Mouse (Mus musculus) lung, embryonic 14.5 days (tissue): ENCODE measurements at regions not wholly inside any gene's neighbourhood (a gene's known extent, or its start where the extent isn't known, plus 50 kb on each side); places are given as distances from the start of the nearest gene placed in this dataset.
"Not testable (repeated sequence)": the region's sequence is repeated elsewhere in the genome, so short reads cannot be mapped to it uniquely, and the experiment has no call there.

Experiments used
- ATAC-seq: fragments of 200-750 bp; cut with Nextera tagmentation; 2 replicates; pipeline ENCODE4 v1.8.0; 2017; ENCODE audit warnings: mild to moderate bottlenecking, moderate TSS enrichment, moderate library complexity; ENCODE audit not compliant: insufficient read depth
- DNase-seq: peaks from one replicate; pipeline ENCODE4 v3.0.0-alpha.2; 2015
- H3K27ac ChIP-seq: fragments of 300-500 bp; sonication (generic); 2 replicates; pipeline ENCODE4 v1.5.1; 2014; ENCODE audit warnings: low read depth, mild to moderate bottlenecking, moderate library complexity
- H3K27me3 ChIP-seq: fragments of 300-500 bp; sonication (generic); 2 replicates; pipeline ENCODE4 v1.6.1; 2014; ENCODE audit warnings: low read length, control low read depth; ENCODE audit not compliant: insufficient read depth
- H3K36me3 ChIP-seq: fragments of 300-500 bp; sonication (generic); 2 replicates; pipeline ENCODE4 v1.6.1; 2014; ENCODE audit warnings: control low read depth; ENCODE audit not compliant: insufficient read depth
- H3K4me1 ChIP-seq: fragments of 300-500 bp; sonication (generic); 2 replicates; pipeline ENCODE4 v1.6.1; 2014; ENCODE audit warnings: antibody characterized with exemption, control low read depth; ENCODE audit not compliant: insufficient read depth
- H3K4me2 ChIP-seq: fragments of 300-500 bp; sonication (generic); 2 replicates; pipeline ENCODE4 v1.6.1; 2014; ENCODE audit warnings: mild to moderate bottlenecking
- H3K4me3 ChIP-seq: fragments of 300-500 bp; sonication (generic); 2 replicates; pipeline ENCODE4 v1.5.1; 2014; ENCODE audit warnings: low read depth, low read length
- H3K9ac ChIP-seq: fragments of 300-500 bp; sonication (generic); 2 replicates; pipeline ENCODE4 v1.6.1; 2014
- H3K9me3 ChIP-seq: fragments of 300-500 bp; sonication (generic); 2 replicates; pipeline ENCODE4 v1.6.1; 2016; ENCODE audit warnings: low read depth, low read length, control low read depth
- CTCF ChIP-seq: IDR thresholded peaks from 2 replicates; pipeline ENCODE4 v1.5.1; 2016; ENCODE audit warnings: antibody characterized with exemption, low read depth
- WGBS: fragments of 180-500 bp; shearing (Covaris S2); extraction: QIAGEN DNeasy Blood & Tissue Kit; methylation state at CpG from one replicate; pipeline ENCODE4 v1.1.7; 2014; 5-methylcytosine and 5-hydroxymethylcytosine counted together

- no peak overlapping the region for H3K27ac ChIP-seq
- H3K9ac ChIP-seq = no peak overlapping the region
- H3K4me1 ChIP-seq = no peaks in the 10 kb centered on the region
- WGBS = 12% methylated on average over 4 of the region's 4 CpGs
- H3K36me3 ChIP-seq = no peaks in the 10 kb centered on the region
- TF ChIP-seq CTCF = peak; percentile 47
- ATAC-seq = no peak
- peak; percentile 70 for DNase-seq
- no peak overlapping the region for H3K4me3 ChIP-seq
- no peaks in the 10 kb centered on the region for H3K9me3 ChIP-seq
- H3K27me3 ChIP-seq = no peaks in the 10 kb centered on the region
- no peak overlapping the region for H3K4me2 ChIP-seq
These were observed 400.4 kb downstream of the Trib2 start for GRCm38 (mm10) chr12:15416180-15416766.

DNA sequence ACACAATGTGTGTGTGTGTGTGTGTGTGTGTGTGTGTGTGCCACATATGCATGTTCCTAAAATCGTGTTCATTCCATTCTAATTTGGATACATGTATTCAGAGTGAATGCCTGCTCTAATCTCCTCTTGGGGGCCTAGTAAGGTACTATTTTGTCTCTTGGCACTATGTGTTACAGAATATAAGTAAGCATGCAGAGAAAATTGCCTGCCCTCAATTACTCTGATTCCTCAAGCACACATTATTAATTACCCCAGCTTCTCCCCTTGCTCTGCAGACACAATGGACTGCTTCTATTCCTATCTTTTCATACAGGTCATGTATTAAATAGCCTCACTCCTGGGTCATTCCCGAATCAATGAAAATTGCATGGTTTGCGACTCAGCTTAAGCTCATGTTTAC, 406.3 kb downstream of the Trib2 start:
- WGBS = 64% methylated on average over 3 of the region's 3 CpGs
- no peak for DNase-seq
- no peak for TF ChIP-seq CTCF

DNA sequence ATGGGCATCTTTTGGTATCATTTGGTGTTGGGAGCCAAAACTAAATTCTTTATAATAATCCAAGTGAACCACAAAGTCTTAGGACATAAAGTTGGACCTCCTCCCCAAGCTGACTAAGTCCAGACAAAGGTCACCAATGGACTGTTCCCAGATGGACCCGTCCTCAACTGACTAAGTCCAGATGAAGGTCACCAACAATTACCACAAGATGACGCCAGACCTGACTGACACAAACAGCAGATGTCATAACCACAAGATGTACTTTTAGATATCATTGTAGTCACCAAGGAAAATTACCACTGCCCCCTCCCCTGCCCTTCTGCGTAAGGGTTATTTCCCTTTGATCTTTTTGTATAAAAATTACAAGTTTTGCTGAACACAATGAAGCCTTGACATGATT, 409.1 kb downstream of the Trib2 start:
- not testable (repeated sequence) for ATAC-seq, DNase-seq
- WGBS = 69% methylated on average over 3 of the region's 3 CpGs

More for the DNA sequence above, 406.3 kb downstream of the Trib2 start:
- Histone ChIP-seq H3K36me3 (no peaks in the 10 kb centered on the region), H3K4me1 (no peaks in the 10 kb centered on the region), H3K4me2 (no peak overlapping the region), H3K27ac (no peak overlapping the region), H3K9ac (no peak overlapping the region), H3K4me3 (no peak overlapping the region), H3K27me3 (no peaks in the 10 kb centered on the region), H3K9me3 (no peaks in the 10 kb centered on the region)
- ATAC-seq = no peak

DNA sequence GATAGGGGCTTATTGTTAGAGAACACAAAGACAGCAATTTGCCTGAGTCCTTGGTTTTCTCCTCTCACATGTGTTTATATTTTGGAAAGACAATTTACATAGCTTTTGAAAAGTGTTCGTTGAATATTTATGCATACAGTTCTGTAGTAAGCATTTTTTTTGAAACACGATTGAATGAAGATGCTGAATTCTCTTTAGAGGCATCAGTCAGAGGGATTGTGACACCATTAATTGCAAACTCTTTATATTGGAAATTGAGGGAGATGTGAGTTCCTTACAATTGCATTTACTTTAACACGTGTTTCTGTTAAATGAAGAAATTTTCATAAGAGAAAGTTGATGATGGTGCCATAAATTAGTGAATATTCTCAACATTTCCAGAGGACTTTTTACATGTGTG, 424.1 kb downstream of the Trib2 start:
- Histone ChIP-seq H3K36me3 (no peaks in the 10 kb centered on the region), H3K27ac (no peak overlapping the region), H3K4me3 (no peak overlapping the region), H3K9ac (no peak overlapping the region), H3K4me2 (no peak overlapping the region), H3K27me3 (no peaks in the 10 kb centered on the region), H3K9me3 (no peaks in the 10 kb centered on the region), H3K4me1 (no peaks in the 10 kb centered on the region)
- no peak for TF ChIP-seq CTCF
- DNase-seq = no peak
- no peak for ATAC-seq
- WGBS = 66% methylated on average over 3 of the region's 3 CpGs

More for the DNA sequence above, 409.1 kb downstream of the Trib2 start:
- not testable (repeated sequence) for H3K9ac ChIP-seq, H3K27me3 ChIP-seq, H3K4me2 ChIP-seq, H3K36me3 ChIP-seq, H3K4me3 ChIP-seq, H3K4me1 ChIP-seq, H3K9me3 ChIP-seq, H3K27ac ChIP-seq

- Histone ChIP-seq H3K4me1 (no peaks in the 10 kb centered on the region), H3K4me3 (no peak overlapping the region), H3K4me2 (no peak overlapping the region), H3K36me3 (no peaks in the 10 kb centered on the region), H3K27ac (no peak overlapping the region), H3K27me3 (no peaks in the 10 kb centered on the region), H3K9me3 (no peaks in the 10 kb centered on the region), H3K9ac (no peak overlapping the region)
- WGBS = 73% methylated on average over 1 of the region's 1 CpGs
- no peak for ATAC-seq
- no peak for DNase-seq
- no peak for TF ChIP-seq CTCF
These were observed 428.1 kb downstream of the Trib2 start for GRCm38 (mm10) chr12:15388574-15388973.

- Histone ChIP-seq H3K27me3 (no peaks in the 10 kb centered on the region), H3K4me3 (no peak overlapping the region), H3K4me2 (no peak overlapping the region), H3K27ac (no peak overlapping the region), H3K9ac (no peak overlapping the region), H3K36me3 (no peaks in the 10 kb centered on the region), H3K9me3 (no peaks in the 10 kb centered on the region), H3K4me1 (no peaks in the 10 kb centered on the region)
- ATAC-seq (no peak), DNase-seq (no peak)
- no peak for TF ChIP-seq CTCF
- 62% methylated on average over 1 of the region's 1 CpGs for WGBS
These were observed 458.9 kb downstream of the Trib2 start for GRCm38 (mm10) chr12:15357808-15358207.

DNA sequence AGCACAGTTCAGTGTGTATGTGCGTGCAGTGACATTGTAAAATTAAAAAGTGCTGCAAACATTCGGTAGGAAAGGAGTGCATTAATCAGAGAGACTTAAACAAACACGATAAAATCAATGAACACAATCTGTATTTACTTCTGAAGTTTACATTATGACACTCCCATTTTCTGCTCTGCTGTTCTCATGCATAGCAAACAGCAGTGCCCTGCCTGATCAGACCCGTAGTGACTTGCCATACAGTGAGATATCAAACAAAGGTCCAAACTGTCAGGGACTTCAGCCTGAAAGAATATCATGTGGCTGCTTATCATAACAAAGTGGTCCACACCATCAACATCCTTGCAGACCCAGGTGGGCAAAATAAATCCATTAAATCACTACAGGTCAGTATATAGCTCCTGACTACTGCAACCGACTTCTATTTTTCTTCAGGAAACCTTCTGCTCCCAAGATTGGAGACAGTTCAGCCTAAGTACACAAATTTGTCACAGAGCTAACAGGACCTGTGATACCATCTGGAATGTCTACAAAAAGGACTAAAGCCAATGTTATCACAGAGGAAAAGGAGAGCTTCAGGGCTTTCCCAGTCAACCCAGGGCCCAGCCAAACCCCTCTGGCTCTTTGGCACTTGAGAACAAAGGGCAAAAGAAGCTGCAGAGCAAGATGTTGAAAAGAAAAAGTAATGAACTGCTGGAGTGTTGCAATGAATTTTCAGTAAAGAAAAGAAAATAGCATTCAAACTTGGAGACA, 495.8 kb downstream of the Trib2 start:
- peak; percentile 60 for ATAC-seq
- 24% methylated on average over 5 of the region's 5 CpGs for WGBS
- Histone ChIP-seq H3K9ac (no peak overlapping the region), H3K4me3 (no peak overlapping the region), H3K4me2 (no peak overlapping the region), H3K9me3 (no peaks in the 10 kb centered on the region), H3K27me3 (no peaks in the 10 kb centered on the region), H3K27ac (no peak overlapping the region), H3K4me1 (no peaks in the 10 kb centered on the region), H3K36me3 (no peaks in the 10 kb centered on the region)
- DNase-seq = peak; percentile 8
- no peak for TF ChIP-seq CTCF
